Mouse (Mus musculus) kidney, adult 11 months (tissue): ENCODE data around the gene Gtf3c4.

Experiments used
- DNase-seq: peaks from one replicate; pipeline ENCODE4 v3.0.0; 2022

The Gtf3c4 gene

DNA sequence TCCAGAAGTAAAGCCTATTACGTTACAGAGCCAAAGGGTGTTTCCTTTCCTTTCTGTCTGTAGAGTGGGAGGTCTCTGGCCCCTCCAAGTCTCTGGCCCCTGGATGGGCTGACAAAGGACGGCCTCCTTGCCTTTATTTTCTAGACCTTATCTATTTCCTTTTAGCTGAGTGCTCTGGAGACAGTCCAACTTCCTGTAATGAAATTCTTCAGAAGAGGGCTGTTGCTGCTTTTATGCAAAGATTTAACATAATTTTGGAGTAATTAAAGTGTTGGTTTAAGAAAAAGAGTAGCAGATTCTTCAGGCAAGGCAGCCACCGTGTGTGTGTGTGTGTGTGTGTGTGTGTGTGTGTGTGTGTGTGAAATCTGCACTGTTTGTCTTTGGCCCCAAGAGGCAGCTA is 41.8 kb downstream of the Gtf3c4 start:
- DNase-seq: no peak

DNA sequence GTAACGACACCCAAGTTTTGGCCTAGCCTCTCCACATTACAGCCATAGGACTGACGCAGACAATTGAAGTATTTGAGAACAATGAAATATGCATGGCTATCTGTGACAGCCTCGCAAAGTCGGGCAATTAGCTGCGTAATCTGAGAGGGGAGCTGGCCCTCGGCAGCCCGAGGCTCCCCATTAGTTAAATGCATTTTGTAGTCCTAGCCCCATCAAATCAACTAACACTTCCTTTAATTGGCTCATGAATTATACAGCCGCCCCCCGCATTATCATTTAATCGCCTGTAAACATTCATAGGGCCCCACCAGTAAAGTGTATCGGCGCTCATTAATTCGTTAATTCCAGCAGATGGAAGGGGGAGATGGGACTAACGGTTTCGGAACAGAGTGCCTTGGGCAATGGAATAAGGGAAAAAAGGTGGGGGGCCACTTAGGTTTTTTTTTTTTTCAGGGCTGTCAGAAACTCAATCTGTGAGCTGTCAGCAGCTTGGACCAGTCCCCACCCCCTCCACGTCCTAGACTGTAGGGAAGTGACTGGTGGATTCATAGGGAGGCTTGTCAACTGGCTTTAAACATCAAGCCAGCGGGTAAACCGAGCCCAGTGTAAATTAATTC is 42.6 kb downstream of the Gtf3c4 start:
- DNase-seq: no peak

DNA sequence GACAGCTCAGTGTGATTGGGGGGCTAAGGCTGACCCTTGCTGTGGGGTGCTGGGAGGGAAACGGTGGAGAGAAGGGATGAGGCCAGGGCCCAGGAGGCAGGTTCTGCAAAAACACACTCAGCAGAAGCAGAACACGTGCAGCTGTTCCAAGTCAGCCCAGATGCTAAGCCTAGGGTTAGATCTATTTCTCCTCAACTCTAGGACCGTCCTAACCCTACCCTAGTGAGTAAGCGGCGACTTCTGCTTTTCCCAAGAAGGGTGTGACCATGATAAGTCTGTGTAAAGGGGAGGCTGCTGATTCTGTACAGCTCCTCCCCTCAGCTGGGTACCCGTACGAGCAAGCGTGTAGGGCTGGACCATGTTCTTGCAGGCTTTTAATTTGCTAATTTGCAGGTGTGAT is 43.9 kb downstream of the Gtf3c4 start:
- no peak for DNase-seq

DNA sequence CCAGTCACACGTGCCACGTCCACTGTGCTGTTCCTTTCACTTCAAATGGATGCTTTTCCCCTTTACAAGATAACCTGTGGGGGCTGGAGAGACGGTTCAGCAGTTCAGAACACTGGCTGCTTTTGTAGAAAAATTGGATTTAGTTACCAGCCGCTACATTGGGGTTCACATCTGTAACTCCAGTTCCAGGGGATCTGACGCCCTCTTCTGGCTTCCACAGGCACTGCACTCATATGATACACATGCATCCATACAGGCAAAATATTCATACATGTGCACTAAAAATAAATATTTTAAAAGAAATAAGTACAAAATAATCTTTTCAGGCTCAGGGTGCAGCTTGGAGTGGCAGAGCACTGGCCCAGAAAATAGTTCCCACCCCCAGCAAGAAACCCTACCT is 45.5 kb downstream of the Gtf3c4 start:
- no peak for DNase-seq

DNA sequence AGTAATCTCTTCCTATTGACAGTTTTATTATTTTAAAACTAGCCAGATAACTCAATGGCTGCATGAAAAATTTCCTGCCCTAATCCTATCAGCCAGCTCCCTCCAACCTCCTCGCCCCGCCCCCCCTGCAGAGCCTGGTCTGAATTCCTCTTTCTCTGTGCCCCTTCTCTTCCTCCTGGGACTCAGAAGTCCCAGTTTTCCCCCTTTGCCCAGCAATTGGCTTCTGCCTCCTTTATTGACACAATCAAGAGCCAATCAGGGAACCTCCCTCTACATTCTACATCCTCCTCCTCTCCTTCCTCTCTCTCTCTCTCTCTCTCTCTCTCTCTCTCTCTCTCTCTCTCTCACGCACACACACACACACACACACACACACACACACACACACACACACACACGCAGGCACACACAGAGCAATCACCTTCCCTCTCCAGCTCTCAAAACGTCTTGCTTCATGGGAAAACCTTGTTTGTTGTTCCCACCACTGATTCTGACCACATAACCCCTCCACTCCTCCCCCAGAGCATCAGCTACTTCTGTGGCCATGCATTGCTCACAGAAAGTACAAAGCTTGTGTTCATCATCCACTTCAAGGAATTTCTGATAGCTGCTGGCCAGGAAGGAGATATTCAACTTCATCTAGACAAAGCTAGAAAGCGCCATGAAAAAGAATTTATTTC is 47.1 kb downstream of the Gtf3c4 start:
- DNase-seq: no peak

DNA sequence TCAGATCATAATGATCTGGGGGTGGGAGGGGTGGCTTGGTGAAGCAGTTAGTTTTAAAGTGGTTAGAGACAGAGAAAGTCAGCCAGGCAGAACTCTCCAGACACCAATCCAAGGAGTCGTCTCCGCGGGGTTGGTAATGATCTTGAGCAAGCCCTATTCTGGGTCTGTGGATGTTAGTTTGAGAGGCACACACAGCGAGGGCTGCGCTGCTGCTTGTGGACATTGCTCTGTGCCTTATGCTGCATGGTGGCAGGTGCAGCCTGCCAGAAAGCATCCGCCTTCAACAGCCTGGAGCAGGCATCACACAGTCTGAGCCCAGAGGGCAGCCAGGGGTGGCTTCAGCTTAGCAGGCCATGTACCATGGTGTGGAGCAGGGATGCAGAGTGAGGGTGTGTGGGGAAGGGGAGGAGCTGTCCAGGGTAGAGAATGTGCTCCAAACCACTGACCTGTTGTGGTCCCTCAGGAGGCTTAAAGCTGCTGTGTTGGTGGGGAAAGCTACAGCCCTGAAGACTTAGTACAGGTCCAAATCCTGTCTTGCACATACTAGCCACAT is 53.0 kb downstream of the Gtf3c4 start:
- DNase-seq: no peak

DNA sequence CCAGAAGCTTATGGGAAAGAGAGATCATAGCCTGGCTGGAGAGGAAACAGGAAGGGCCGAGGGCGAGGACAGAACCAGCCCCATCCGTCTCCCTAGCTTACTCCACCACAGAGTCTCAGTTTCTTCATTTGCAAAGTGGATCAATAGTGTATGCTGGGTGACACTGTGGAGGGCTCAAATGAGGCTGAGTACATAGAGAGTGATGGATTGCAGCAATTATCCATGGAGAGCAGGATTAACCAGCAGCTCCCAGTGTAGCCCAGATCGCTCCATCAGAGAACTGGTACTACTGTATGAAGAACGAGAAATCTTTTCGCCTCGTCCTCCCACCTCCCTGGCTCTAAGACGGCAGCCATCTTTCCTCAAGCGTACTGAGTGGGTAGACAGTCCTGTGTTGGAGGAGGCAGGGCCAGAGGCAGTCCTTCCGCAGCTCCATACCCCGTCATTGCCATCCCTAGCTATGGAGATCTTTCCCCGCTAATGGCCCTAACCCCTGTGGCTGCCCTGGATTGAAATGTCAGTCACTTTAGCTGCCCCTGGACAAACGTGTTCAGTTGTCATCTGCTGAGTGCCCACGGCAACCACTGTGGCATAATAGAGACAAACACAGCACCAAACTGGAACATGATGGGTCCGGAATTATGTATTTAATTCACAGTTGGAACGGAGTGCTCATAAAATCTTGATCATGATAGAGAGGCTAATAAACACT is 53.6 kb downstream of the Gtf3c4 start:
- no peak for DNase-seq

DNA sequence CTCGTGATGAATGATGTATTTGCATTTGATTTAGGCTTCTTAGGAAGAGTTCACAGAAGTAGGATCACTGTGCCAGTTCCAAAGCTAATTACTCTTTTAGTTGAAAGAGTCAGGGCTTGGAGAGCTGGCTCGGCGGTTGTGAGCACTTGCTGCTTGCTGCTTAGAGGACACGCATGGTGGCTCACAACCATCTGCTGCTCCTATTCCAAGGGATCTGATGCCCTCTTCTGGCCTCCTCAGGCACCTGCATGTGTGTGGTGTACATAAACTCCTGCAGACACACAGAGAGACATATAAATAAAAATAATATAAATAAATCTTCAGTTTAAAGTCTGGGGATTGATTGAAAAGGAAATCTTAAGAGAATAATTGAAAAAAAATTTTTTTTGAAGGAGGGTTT is 58.9 kb downstream of the Gtf3c4 start:
- DNase-seq: no peak

DNA sequence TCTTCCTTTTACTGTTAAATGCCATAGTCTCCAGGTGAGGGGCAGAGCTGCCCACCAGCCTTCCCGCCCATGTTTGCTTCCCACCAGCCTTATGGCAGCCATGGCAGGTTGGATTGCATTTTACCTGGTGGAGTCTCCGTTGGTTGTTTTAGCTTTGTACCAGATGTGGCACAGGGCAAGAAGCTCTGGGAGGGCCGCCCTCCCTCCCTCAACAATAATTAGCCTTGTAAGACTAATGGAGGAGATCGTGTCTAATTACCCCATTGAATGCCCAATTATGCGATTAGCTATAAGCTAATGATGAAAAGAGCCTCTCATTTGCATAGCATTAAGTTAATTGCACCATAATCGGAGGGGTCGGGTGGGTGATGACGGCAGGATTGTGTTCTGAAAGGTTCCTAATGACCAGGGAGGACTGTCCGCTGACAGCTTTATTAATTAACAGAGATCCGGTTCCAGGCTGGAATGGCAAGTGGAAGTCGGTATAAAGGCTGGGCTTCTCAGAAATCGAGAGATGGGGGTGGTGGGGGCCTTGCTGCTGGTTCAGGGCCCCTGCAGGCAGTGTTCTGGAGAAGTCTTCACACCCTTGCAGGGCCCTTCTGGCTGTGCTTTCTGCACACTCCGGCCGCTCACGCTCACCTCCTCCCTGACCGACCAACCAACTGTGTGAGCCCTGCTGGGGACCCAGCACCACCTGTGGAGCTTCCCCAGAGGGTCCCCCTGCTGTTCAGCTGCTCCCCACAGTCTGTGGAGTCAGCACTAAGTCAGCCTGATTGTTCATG is 60.0 kb downstream of the Gtf3c4 start:
- DNase-seq: no peak

DNA sequence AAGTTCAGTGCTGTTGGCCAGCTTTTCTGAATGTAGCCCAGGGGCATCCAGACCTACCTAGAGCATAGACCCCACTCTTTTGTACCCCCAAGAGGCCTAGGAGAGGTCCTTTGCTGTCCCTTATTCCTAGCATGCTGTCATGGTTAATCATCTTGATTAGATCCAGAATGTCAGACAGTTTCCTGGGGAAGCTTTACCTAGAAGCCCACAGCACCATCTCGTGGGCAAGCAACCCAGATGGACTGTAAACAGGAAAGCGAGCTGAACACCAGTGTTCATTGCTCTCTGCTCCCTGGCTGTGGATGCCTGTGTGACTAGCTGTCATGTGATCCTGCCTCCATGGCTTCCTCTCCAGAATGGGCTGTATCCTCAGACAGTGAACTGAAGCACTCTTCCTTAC is 63.4 kb downstream of the Gtf3c4 start:
- no peak for DNase-seq

DNA sequence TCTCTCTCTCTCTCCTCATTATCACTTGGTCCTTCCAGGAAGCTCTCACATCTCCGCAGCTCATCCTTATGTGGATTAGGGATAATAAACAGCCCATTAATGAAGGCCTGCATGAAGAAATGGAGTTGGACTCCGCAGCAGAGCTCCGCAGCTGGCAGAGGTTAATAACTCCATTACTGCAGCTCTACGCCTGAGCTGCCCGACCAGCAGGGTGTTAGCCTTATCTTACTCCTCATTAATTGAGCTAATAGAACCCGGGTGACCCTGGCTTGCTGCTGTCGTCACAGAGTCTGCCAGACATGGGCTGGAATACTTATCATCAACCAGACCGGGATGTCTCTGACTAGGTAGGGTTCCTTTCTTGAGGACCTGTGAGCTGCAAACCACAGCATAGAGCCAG is 66.1 kb downstream of the Gtf3c4 start:
- no peak for DNase-seq
